Mouse (Mus musculus): ENCODE measurements around the gene Rad50. TPM values are rescaled to one million over a fixed set of nuclear protein-coding genes. Genes with fewer than 3 reads are reported as not detected.

The Rad50 gene
- polyA plus RNA-seq, 1 experiment from 2014 or later, result 20.7 TPM

GRCm38 (mm10) chr11:53617562-53618109 is 89.5 kb downstream of the Rad50 start:
- Histone ChIP-seq H3K4me1 (ENCODE audit: control insufficient read depth, insufficient read depth, low read length) (no peaks in the 10 kb centered on the region), H3K9me3 (ENCODE audit: control insufficient read depth, low read length) (no peaks in the 10 kb centered on the region), H3K9ac (ENCODE audit: low read length) (no peak overlapping the region), H3K4me3 (ENCODE audit: low read depth, low read length) (no peak overlapping the region), H3K4me2 (no peak overlapping the region), H3K27me3 (ENCODE audit: control insufficient read depth, insufficient read depth, low read length) (no peaks in the 10 kb centered on the region), H3K27ac (ENCODE audit: low read depth, low read length) (no peak overlapping the region), H3K36me3 (ENCODE audit: control insufficient read depth, insufficient read depth, low read length) (no peaks in the 10 kb centered on the region)
- no peak for ATAC-seq (ENCODE audit: low FRiP score)
- DNase-seq (ENCODE audit: low spot score, missing footprints), result no peak
- WGBS, result 73% methylated on average over 4 of the region's 4 CpGs

GRCm38 (mm10) chr11:53616748-53617558 is 90.2 kb downstream of the Rad50 start:
- no peak overlapping the region for H3K27ac ChIP-seq (ENCODE audit: low read depth, low read length)
- no peak for DNase-seq (ENCODE audit: low spot score, missing footprints)
- no peak for ATAC-seq (ENCODE audit: low FRiP score)
- H3K4me2 ChIP-seq, result no peak overlapping the region
- no peaks in the 10 kb centered on the region for H3K36me3 ChIP-seq (ENCODE audit: control insufficient read depth, insufficient read depth, low read length)
- H3K4me3 ChIP-seq (ENCODE audit: low read depth, low read length), result no peak overlapping the region
- no peaks in the 10 kb centered on the region for H3K27me3 ChIP-seq (ENCODE audit: control insufficient read depth, insufficient read depth, low read length)
- WGBS, result 89% methylated on average over 8 of the region's 8 CpGs
- H3K9ac ChIP-seq (ENCODE audit: low read length), result no peak overlapping the region
- H3K4me1 ChIP-seq (ENCODE audit: control insufficient read depth, insufficient read depth, low read length), result no peaks in the 10 kb centered on the region
- no peaks in the 10 kb centered on the region for H3K9me3 ChIP-seq (ENCODE audit: control insufficient read depth, low read length)

GRCm38 (mm10) chr11:53615575-53615974 is 91.5 kb downstream of the Rad50 start:
- no peaks in the 10 kb centered on the region for H3K9me3 ChIP-seq (ENCODE audit: control insufficient read depth, low read length)
- no peaks in the 10 kb centered on the region for H3K36me3 ChIP-seq (ENCODE audit: control insufficient read depth, insufficient read depth, low read length)
- WGBS, result 96% methylated on average over 8 of the region's 8 CpGs
- no peaks in the 10 kb centered on the region for H3K4me1 ChIP-seq (ENCODE audit: control insufficient read depth, insufficient read depth, low read length)
- no peak overlapping the region for H3K27ac ChIP-seq (ENCODE audit: low read depth, low read length)
- no peak overlapping the region for H3K4me3 ChIP-seq (ENCODE audit: low read depth, low read length)
- ATAC-seq (ENCODE audit: low FRiP score) (no peak), DNase-seq (ENCODE audit: low spot score, missing footprints) (no peak)
- H3K4me2 ChIP-seq, result no peak overlapping the region
- no peak overlapping the region for H3K9ac ChIP-seq (ENCODE audit: low read length)
- no peaks in the 10 kb centered on the region for H3K27me3 ChIP-seq (ENCODE audit: control insufficient read depth, insufficient read depth, low read length)

- DNase-seq (ENCODE audit: low spot score, missing footprints) (no peak), ATAC-seq (ENCODE audit: low FRiP score) (no peak)
- H3K9me3 ChIP-seq (ENCODE audit: control insufficient read depth, low read length), result no peaks in the 10 kb centered on the region
- no peaks in the 10 kb centered on the region for H3K4me1 ChIP-seq (ENCODE audit: control insufficient read depth, insufficient read depth, low read length)
- H3K27ac ChIP-seq (ENCODE audit: low read depth, low read length), result no peak overlapping the region
- H3K27me3 ChIP-seq (ENCODE audit: control insufficient read depth, insufficient read depth, low read length), result no peaks in the 10 kb centered on the region
- no peak overlapping the region for H3K4me3 ChIP-seq (ENCODE audit: low read depth, low read length)
- H3K36me3 ChIP-seq (ENCODE audit: control insufficient read depth, insufficient read depth, low read length), result no peaks in the 10 kb centered on the region
- H3K4me2 ChIP-seq, result no peak overlapping the region
- WGBS, result 89% methylated on average over 6 of the region's 6 CpGs
- H3K9ac ChIP-seq (ENCODE audit: low read length), result no peak overlapping the region
Observed at GRCm38 (mm10) chr11:53615172-53615571, 91.9 kb downstream of the Rad50 start.

GRCm38 (mm10) chr11:53609672-53610071 is 97.4 kb downstream of the Rad50 start:
- H3K9ac ChIP-seq (ENCODE audit: low read length), result no peak overlapping the region
- WGBS, result 88% methylated on average over 3 of the region's 3 CpGs
- ATAC-seq (ENCODE audit: low FRiP score) (no peak), DNase-seq (ENCODE audit: low spot score, missing footprints) (no peak)
- no peaks in the 10 kb centered on the region for H3K27me3 ChIP-seq (ENCODE audit: control insufficient read depth, insufficient read depth, low read length)
- H3K4me1 ChIP-seq (ENCODE audit: control insufficient read depth, insufficient read depth, low read length), result peaks cover 8% of the 10 kb centered on the region
- no peak overlapping the region for H3K4me3 ChIP-seq (ENCODE audit: low read depth, low read length)
- no peak overlapping the region for H3K4me2 ChIP-seq
- H3K9me3 ChIP-seq (ENCODE audit: control insufficient read depth, low read length), result no peaks in the 10 kb centered on the region
- H3K36me3 ChIP-seq (ENCODE audit: control insufficient read depth, insufficient read depth, low read length), result no peaks in the 10 kb centered on the region
- no peak overlapping the region for H3K27ac ChIP-seq (ENCODE audit: low read depth, low read length)

GRCm38 (mm10) chr11:53609231-53609630 is 97.9 kb downstream of the Rad50 start:
- Histone ChIP-seq H3K36me3 (ENCODE audit: control insufficient read depth, insufficient read depth, low read length) (no peaks in the 10 kb centered on the region), H3K4me2 (no peak overlapping the region), H3K9ac (ENCODE audit: low read length) (no peak overlapping the region), H3K4me3 (ENCODE audit: low read depth, low read length) (no peak overlapping the region), H3K9me3 (ENCODE audit: control insufficient read depth, low read length) (no peaks in the 10 kb centered on the region), H3K27me3 (ENCODE audit: control insufficient read depth, insufficient read depth, low read length) (no peaks in the 10 kb centered on the region), H3K4me1 (ENCODE audit: control insufficient read depth, insufficient read depth, low read length) (peaks cover 8% of the 10 kb centered on the region), H3K27ac (ENCODE audit: low read depth, low read length) (no peak overlapping the region)
- ATAC-seq (ENCODE audit: low FRiP score) (no peak), DNase-seq (ENCODE audit: low spot score, missing footprints) (no peak)
- 70% methylated on average over 6 of the region's 6 CpGs for WGBS

GRCm38 (mm10) chr11:53605609-53606008 is 101.5 kb downstream of the Rad50 start:
- DNase-seq (ENCODE audit: low spot score, missing footprints) (peak; percentile 85), ATAC-seq (ENCODE audit: low FRiP score) (no peak)
- WGBS, result 7% methylated on average over 12 of the region's 12 CpGs
- H3K27ac ChIP-seq (ENCODE audit: low read depth, low read length), result no peak overlapping the region
- H3K36me3 ChIP-seq (ENCODE audit: control insufficient read depth, insufficient read depth, low read length), result 0 out of 2 replicates have a peak, but pooled peaks cover 4% of the 10 kb centered on the region
- no peaks in the 10 kb centered on the region for H3K9me3 ChIP-seq (ENCODE audit: control insufficient read depth, low read length)
- H3K4me1 ChIP-seq (ENCODE audit: control insufficient read depth, insufficient read depth, low read length), result peaks cover 8% of the 10 kb centered on the region
- H3K4me2 ChIP-seq, result peak overlapping the region; percentile 29; the same call in 1 of the 2 replicates
- no peak overlapping the region for H3K4me3 ChIP-seq (ENCODE audit: low read depth, low read length)
- H3K27me3 ChIP-seq (ENCODE audit: control insufficient read depth, insufficient read depth, low read length), result no peaks in the 10 kb centered on the region
- no peak overlapping the region for H3K9ac ChIP-seq (ENCODE audit: low read length)

GRCm38 (mm10) chr11:53604983-53605382 is 102.1 kb downstream of the Rad50 start:
- no peak overlapping the region for H3K27ac ChIP-seq (ENCODE audit: low read depth, low read length)
- H3K4me3 ChIP-seq (ENCODE audit: low read depth, low read length), result no peak overlapping the region
- H3K27me3 ChIP-seq (ENCODE audit: control insufficient read depth, insufficient read depth, low read length), result no peaks in the 10 kb centered on the region
- 93% methylated on average over 3 of the region's 3 CpGs for WGBS
- H3K4me2 ChIP-seq, result no peak overlapping the region
- H3K36me3 ChIP-seq (ENCODE audit: control insufficient read depth, insufficient read depth, low read length), result 0 out of 2 replicates have a peak, but pooled peaks cover 5% of the 10 kb centered on the region
- H3K9ac ChIP-seq (ENCODE audit: low read length), result no peak overlapping the region
- H3K4me1 ChIP-seq (ENCODE audit: control insufficient read depth, insufficient read depth, low read length), result peaks cover 8% of the 10 kb centered on the region
- no peaks in the 10 kb centered on the region for H3K9me3 ChIP-seq (ENCODE audit: control insufficient read depth, low read length)
- DNase-seq (ENCODE audit: low spot score, missing footprints), result no peak
- no peak for ATAC-seq (ENCODE audit: low FRiP score)

Data from midbrain, embryonic 11.5 days (tissue).